Mouse (Mus musculus) heart, postnatal 14 days (tissue): Measurements from ENCODE around the gene Dazl. TPM values are rescaled to one million over a fixed set of nuclear protein-coding genes. Genes with fewer than 3 reads are reported as not detected.
A peak's percentile ranks its signal among the peaks of the same experiment; 100 is the strongest.
"Not testable (repeated sequence)": the region's sequence is repeated elsewhere in the genome, so short reads cannot be mapped to it uniquely, and the experiment has no call there.

ENCODE experiments used
- DNase-seq, 2 experiments: peaks; one replicate each; pipeline ENCODE4 v3.0.0; 2021 to 2022
- intact Hi-C: fragments of 180-260 bp; cut with DNase I; formaldehyde crosslinking; loops from one replicate; pipeline ENCODE4 v1.15.1; 2025
- total RNA-seq, 2 experiments: library from RNA; stranded (reverse); gene quantifications; 2 replicates each; pipeline ENCODE4 v1.2.3; 2021

The Dazl gene
- total RNA-seq, 2 experiments from 2014 or later, result 0.17 TPM

- peak; percentile 92 to 94 for DNase-seq
Measured at GRCm38 (mm10) chr17:50292661-50293171, 720 bp downstream of the Dazl start.

GRCm38 (mm10) chr17:50291485-50292200 is 1.8 kb downstream of the Dazl start:
- intact Hi-C loops, result loop anchor here (1.0 to 5.0 kb wide), 4 partner anchors 218 to 503 kb away; partner anchors contain the start of gene Plcl2
- no peak for DNase-seq

More at GRCm38 (mm10) chr17:50292661-50293171, 720 bp downstream of the Dazl start:
- intact Hi-C loops, result loop anchor here (1.0 to 5.0 kb wide), 3 partner anchors 217 to 355 kb away; partner anchors contain the start of gene Plcl2

- intact Hi-C loops, result no loop called here
- DNase-seq, result no peak
Measured at GRCm38 (mm10) chr17:50284845-50285244, 8.6 kb downstream of the Dazl start.

- DNase-seq, intact Hi-C loops: not testable (repeated sequence)
Measured at GRCm38 (mm10) chr17:50261615-50262014, 31.8 kb downstream of the Dazl start.

- DNase-seq, result no peak
- intact Hi-C loops, result no loop called here
Measured at GRCm38 (mm10) chr17:50260856-50261255, 32.6 kb downstream of the Dazl start.

- intact Hi-C loops, result no loop called here
- no peak for DNase-seq
Measured at GRCm38 (mm10) chr17:50246605-50247004, 46.8 kb downstream of the Dazl start.

- intact Hi-C loops, result no loop called here
- no peak for DNase-seq
Measured at GRCm38 (mm10) chr17:50244675-50245074, 48.8 kb downstream of the Dazl start.

GRCm38 (mm10) chr17:50243326-50243725 is 50.1 kb downstream of the Dazl start:
- no peak for DNase-seq
- intact Hi-C loops, result no loop called here

- intact Hi-C loops, result loop anchor here (1.0 to 10.0 kb wide), 5 partner anchors 39 to 303 kb away; no protein-coding TSS in a partner anchor
- no peak for DNase-seq
Measured at GRCm38 (mm10) chr17:50237818-50238610, 55.4 kb downstream of the Dazl start.

GRCm38 (mm10) chr17:50237436-50237709 is 56.1 kb downstream of the Dazl start:
- DNase-seq, result peak; percentile 85 to 90
- intact Hi-C loops, result loop anchor here (1.0 to 10.0 kb wide), 4 partner anchors 39 to 286 kb away; no protein-coding TSS in a partner anchor

GRCm38 (mm10) chr17:50236702-50237435 is 56.6 kb downstream of the Dazl start:
- no peak for DNase-seq
- intact Hi-C loops, result loop anchor here (1.0 to 10.0 kb wide), 4 partner anchors 38 to 286 kb away; no protein-coding TSS in a partner anchor

GRCm38 (mm10) chr17:50235943-50236701 is 57.3 kb downstream of the Dazl start:
- DNase-seq, result no peak

GRCm38 (mm10) chr17:50233956-50234355 is 59.5 kb downstream of the Dazl start:
- intact Hi-C loops, result loop anchor here (10.0 kb wide), 1 partner anchor 99 kb away; no protein-coding TSS in a partner anchor
- no peak for DNase-seq

More at GRCm38 (mm10) chr17:50235943-50236701, 57.3 kb downstream of the Dazl start:
- intact Hi-C loops, result loop anchor here (2.0 to 10.0 kb wide), 2 partner anchors 37 to 101 kb away; no protein-coding TSS in a partner anchor

GRCm38 (mm10) chr17:50232821-50233220 is 60.6 kb downstream of the Dazl start:
- intact Hi-C loops, result loop anchor here (10.0 kb wide), 1 partner anchor 98 kb away; no protein-coding TSS in a partner anchor
- no peak for DNase-seq

- intact Hi-C loops, result loop anchor here (10.0 kb wide), 1 partner anchor 96 kb away; no protein-coding TSS in a partner anchor
Measured at GRCm38 (mm10) chr17:50231206-50231605, 62.2 kb downstream of the Dazl start.

GRCm38 (mm10) chr17:50229534-50229933 is 63.9 kb downstream of the Dazl start:
- DNase-seq, result no peak
- intact Hi-C loops, result no loop called here

More at GRCm38 (mm10) chr17:50231206-50231605, 62.2 kb downstream of the Dazl start:
- no peak for DNase-seq
